Mouse (Mus musculus) heart, embryonic 10.5 days (tissue): Measurements from ENCODE around the gene Nabp1. TPM values are rescaled to one million over a fixed set of nuclear protein-coding genes. Genes with fewer than 3 reads are reported as not detected.
A peak's percentile ranks its signal among the peaks of the same experiment; 100 is the strongest.

Source experiments
- DNase-seq: peaks from one replicate; pipeline ENCODE4 v3.0.0-alpha.2; 2017; ENCODE audit warnings: low spot score
- H3K27ac ChIP-seq: fragments of 300-500 bp; sonication (generic); 2 replicates; pipeline ENCODE4 v1.5.1; 2016; ENCODE audit warnings: mild to moderate bottlenecking
- H3K27me3 ChIP-seq: fragments of 300-500 bp; sonication (generic); 2 replicates; pipeline ENCODE4 v1.6.1; 2016; ENCODE audit warnings: mild to moderate bottlenecking; ENCODE audit not compliant: poor library complexity, insufficient read depth, severe bottlenecking
- H3K36me3 ChIP-seq: fragments of 300-500 bp; sonication (generic); 2 replicates; pipeline ENCODE4 v1.6.1; 2016; ENCODE audit warnings: mild to moderate bottlenecking, moderate library complexity
- H3K4me1 ChIP-seq: fragments of 300-500 bp; sonication (generic); 2 replicates; pipeline ENCODE4 v1.6.1; 2016; ENCODE audit warnings: mild to moderate bottlenecking
- H3K4me3 ChIP-seq: fragments of 300-500 bp; sonication (generic); 2 replicates; pipeline ENCODE4 v1.5.1; 2016; ENCODE audit warnings: mild to moderate bottlenecking, moderate library complexity
- H3K9me3 ChIP-seq: fragments of 300-500 bp; sonication (generic); 2 replicates; pipeline ENCODE4 v1.6.1; 2016; ENCODE audit warnings: mild to moderate bottlenecking, moderate library complexity
- whole genome bisulfite sequencing: fragments of 180-500 bp; shearing (Covaris S2); methylation state at CpG from one replicate; pipeline ENCODE4 v1.1.7; 2016; 5-methylcytosine and 5-hydroxymethylcytosine counted together
- polyA plus RNA-seq: library from polyadenylated mRNA; unstranded; fragments of >200 nt; fragmentation: Nextera tagmentation; extraction: Ambion mirVana; gene quantifications from 2 replicates; pipeline ENCODE4 v1.2.1, GENCODE M21; 2016

Nabp1 gene
- polyA plus RNA-seq, 1 experiment from 2014 or later: 21.5 TPM

- no peak for DNase-seq
- peaks cover 34% of the 10 kb centered on the region for H3K4me1 ChIP-seq
- H3K4me3 ChIP-seq: no peak overlapping the region
- H3K27ac ChIP-seq: peak overlapping the region; percentile 47; the same call in 1 of the 2 replicates
- H3K9me3 ChIP-seq: no peaks in the 10 kb centered on the region
- 75% methylated on average over 5 of the region's 5 CpGs for WGBS
- no peaks in the 10 kb centered on the region for H3K36me3 ChIP-seq
- H3K27me3 ChIP-seq: no peaks in the 10 kb centered on the region
Observed at GRCm38 (mm10) chr1:51507436-51507835, 29.2 kb upstream of the Nabp1 start.

- Histone ChIP-seq H3K4me3 (no peak overlapping the region), H3K27me3 (no peaks in the 10 kb centered on the region), H3K9me3 (no peaks in the 10 kb centered on the region), H3K4me1 (peaks cover 35% of the 10 kb centered on the region), H3K27ac (no peak overlapping the region), H3K36me3 (no peaks in the 10 kb centered on the region)
- WGBS: 77% methylated on average over 4 of the region's 4 CpGs
- DNase-seq: no peak
Observed at GRCm38 (mm10) chr1:51506236-51506635, 28.0 kb upstream of the Nabp1 start.

GRCm38 (mm10) chr1:51505632-51506031 lies 27.4 kb upstream of the Nabp1 start:
- WGBS: 67% methylated on average over 1 of the region's 1 CpGs

GRCm38 (mm10) chr1:51503055-51503454 lies 24.8 kb upstream of the Nabp1 start:
- Histone ChIP-seq H3K4me1 (peaks cover 12% of the 10 kb centered on the region; the same call in 1 of the 2 replicates), H3K9me3 (no peaks in the 10 kb centered on the region), H3K27ac (no peak overlapping the region), H3K4me3 (no peak overlapping the region), H3K36me3 (no peaks in the 10 kb centered on the region), H3K27me3 (no peaks in the 10 kb centered on the region)
- 62% methylated on average over 2 of the region's 2 CpGs for WGBS
- no peak for DNase-seq

More at GRCm38 (mm10) chr1:51505632-51506031, 27.4 kb upstream of the Nabp1 start:
- peaks cover 35% of the 10 kb centered on the region for H3K4me1 ChIP-seq
- no peaks in the 10 kb centered on the region for H3K36me3 ChIP-seq
- no peak overlapping the region for H3K27ac ChIP-seq
- no peak overlapping the region for H3K4me3 ChIP-seq
- DNase-seq: no peak
- H3K9me3 ChIP-seq: no peaks in the 10 kb centered on the region
- no peaks in the 10 kb centered on the region for H3K27me3 ChIP-seq

GRCm38 (mm10) chr1:51502353-51502752 lies 24.1 kb upstream of the Nabp1 start:
- no peaks in the 10 kb centered on the region for H3K27me3 ChIP-seq
- 84% methylated on average over 5 of the region's 5 CpGs for WGBS
- H3K9me3 ChIP-seq: no peaks in the 10 kb centered on the region
- no peak overlapping the region for H3K4me3 ChIP-seq
- H3K4me1 ChIP-seq: peaks cover 6% of the 10 kb centered on the region; the same call in 1 of the 2 replicates
- DNase-seq: no peak
- H3K27ac ChIP-seq: no peak overlapping the region
- no peaks in the 10 kb centered on the region for H3K36me3 ChIP-seq

GRCm38 (mm10) chr1:51501251-51501650 lies 23.0 kb upstream of the Nabp1 start:
- no peaks in the 10 kb centered on the region for H3K9me3 ChIP-seq
- no peak for DNase-seq
- H3K4me1 ChIP-seq: peaks cover 3% of the 10 kb centered on the region; the same call in 1 of the 2 replicates
- H3K36me3 ChIP-seq: no peaks in the 10 kb centered on the region
- no peak overlapping the region for H3K4me3 ChIP-seq
- H3K27ac ChIP-seq: no peak overlapping the region
- H3K27me3 ChIP-seq: no peaks in the 10 kb centered on the region
- 56% methylated on average over 12 of the region's 12 CpGs for WGBS

GRCm38 (mm10) chr1:51498601-51499098 lies 20.4 kb upstream of the Nabp1 start:
- Histone ChIP-seq H3K36me3 (no peaks in the 10 kb centered on the region), H3K27me3 (no peaks in the 10 kb centered on the region), H3K9me3 (no peaks in the 10 kb centered on the region), H3K4me1 (peaks cover 3% of the 10 kb centered on the region; the same call in 1 of the 2 replicates), H3K4me3 (no peak overlapping the region), H3K27ac (no peak overlapping the region)
- DNase-seq: peak; percentile 9
- WGBS: 71% methylated on average over 2 of the region's 2 CpGs

GRCm38 (mm10) chr1:51496163-51496562 lies 17.9 kb upstream of the Nabp1 start:
- Histone ChIP-seq H3K4me3 (no peak overlapping the region), H3K4me1 (peaks cover 1% of the 10 kb centered on the region; the same call in 1 of the 2 replicates), H3K9me3 (no peaks in the 10 kb centered on the region), H3K27ac (no peak overlapping the region), H3K36me3 (no peaks in the 10 kb centered on the region), H3K27me3 (no peaks in the 10 kb centered on the region)
- 74% methylated on average over 1 of the region's 1 CpGs for WGBS
- DNase-seq: no peak

GRCm38 (mm10) chr1:51493592-51494307 lies 15.5 kb upstream of the Nabp1 start:
- WGBS: 85% methylated on average over 7 of the region's 7 CpGs
- H3K4me3 ChIP-seq: no peak overlapping the region
- no peaks in the 10 kb centered on the region for H3K36me3 ChIP-seq
- H3K9me3 ChIP-seq: no peaks in the 10 kb centered on the region
- no peak for DNase-seq
- H3K27me3 ChIP-seq: no peaks in the 10 kb centered on the region
- H3K4me1 ChIP-seq: no peaks in the 10 kb centered on the region
- H3K27ac ChIP-seq: no peak overlapping the region

- Histone ChIP-seq H3K36me3 (no peaks in the 10 kb centered on the region), H3K27ac (no peak overlapping the region), H3K27me3 (no peaks in the 10 kb centered on the region), H3K9me3 (no peaks in the 10 kb centered on the region), H3K4me1 (peaks cover 10% of the 10 kb centered on the region), H3K4me3 (no peak overlapping the region)
- DNase-seq: no peak
- 48% methylated on average over 1 of the region's 1 CpGs for WGBS
Observed at GRCm38 (mm10) chr1:51486291-51486690, 8.1 kb upstream of the Nabp1 start.

- H3K4me3 ChIP-seq: no peak overlapping the region
- H3K27me3 ChIP-seq: no peaks in the 10 kb centered on the region
- H3K27ac ChIP-seq: no peak overlapping the region
- peaks cover 6% of the 10 kb centered on the region; the same call in 1 of the 2 replicates for H3K4me1 ChIP-seq
- H3K36me3 ChIP-seq: 0 out of 2 replicates have a peak, but pooled peaks cover 4% of the 10 kb centered on the region
- no peaks in the 10 kb centered on the region for H3K9me3 ChIP-seq
- no peak for DNase-seq
Observed at GRCm38 (mm10) chr1:51480386-51480785, 2.2 kb upstream of the Nabp1 start.

- WGBS: 93% methylated on average over 1 of the region's 1 CpGs
- H3K4me3 ChIP-seq: no peak overlapping the region
- no peaks in the 10 kb centered on the region for H3K27me3 ChIP-seq
- DNase-seq: no peak
- H3K9me3 ChIP-seq: no peaks in the 10 kb centered on the region
- peaks cover 6% of the 10 kb centered on the region; the same call in 1 of the 2 replicates for H3K4me1 ChIP-seq
- H3K27ac ChIP-seq: no peak overlapping the region
- 0 out of 2 replicates have a peak, but pooled peaks cover 4% of the 10 kb centered on the region for H3K36me3 ChIP-seq
Observed at GRCm38 (mm10) chr1:51479691-51480090, 1.5 kb upstream of the Nabp1 start.

- H3K36me3 ChIP-seq: 0 out of 2 replicates have a peak, but pooled peaks cover 4% of the 10 kb centered on the region
- peak overlapping the region; percentile 74 for H3K4me3 ChIP-seq
- DNase-seq: no peak
- no peaks in the 10 kb centered on the region for H3K9me3 ChIP-seq
- 70% methylated on average over 1 of the region's 1 CpGs for WGBS
- no peaks in the 10 kb centered on the region for H3K27me3 ChIP-seq
- H3K27ac ChIP-seq: peak overlapping the region; percentile 93
- H3K4me1 ChIP-seq: peaks cover 6% of the 10 kb centered on the region; the same call in 1 of the 2 replicates
Observed at GRCm38 (mm10) chr1:51479027-51479329, 753 bp upstream of the Nabp1 start.
